Mouse (Mus musculus) E14TG2a.4 (cell line): ENCODE results near the gene Ccn1.

Experiments
- CTCF ChIP-seq: conservative IDR thresholded peaks from 2 replicates; pipeline ENCODE4 v1.5.1; 2014; ENCODE audit warnings: low read length
- NANOG ChIP-seq: IDR thresholded peaks from 2 replicates; pipeline ENCODE4 v1.6.1; 2014; ENCODE audit warnings: borderline replicate concordance, low read length, mixed read lengths
- POU5F1 ChIP-seq: IDR thresholded peaks from 2 replicates; pipeline ENCODE4 v1.6.1; 2014; ENCODE audit warnings: low read length, borderline replicate concordance

- TF ChIP-seq CTCF: no peak
- no peak for TF ChIP-seq POU5F1
- TF ChIP-seq NANOG: no peak
These were observed 3.6 kb upstream of the Ccn1 start for GRCm38 (mm10) chr3:145653191-145653940.
